Mouse (Mus musculus): ENCODE measurements at regions not wholly inside any gene's neighbourhood (a gene's known extent, or its start where the extent isn't known, plus 50 kb on each side); places are given as distances from the start of the nearest gene placed in this dataset.

DNA sequence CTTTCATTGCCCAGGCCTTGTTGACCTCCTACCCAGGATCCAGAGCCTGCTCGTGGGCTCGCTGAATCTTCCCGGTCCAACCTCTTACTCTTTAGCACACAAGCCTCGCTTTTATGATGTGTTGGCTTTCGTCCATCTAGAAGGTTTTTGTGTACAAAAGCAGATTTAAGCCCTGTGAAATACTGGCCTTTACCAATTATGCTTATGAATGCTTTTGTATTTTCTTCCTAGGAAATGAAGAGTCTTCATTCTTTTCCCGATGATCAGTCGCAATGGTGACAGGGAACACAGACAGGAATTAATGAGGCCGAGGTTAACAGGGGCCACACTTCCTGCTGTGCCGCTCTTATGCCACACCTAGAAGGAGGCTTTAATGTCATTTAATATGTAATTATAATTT, 227.4 kb upstream of the Gadl1 start:
- no peak for TF ChIP-seq CTCF (IDR thresholded peaks at IDR 0.05; ENCODE audit: borderline replicate concordance, extremely low read depth, insufficient read depth, insufficient read length)
- TF ChIP-seq POLR2A (IDR thresholded peaks at IDR 0.05; ENCODE audit: borderline replicate concordance, extremely low read depth, insufficient read depth, insufficient read length, poor library complexity, severe bottlenecking), result no peak
